Mouse (Mus musculus) granulocyte monocyte progenitor cell, adult 5-6 weeks (primary cell): ENCODE data around the gene Gm11111. TPM values are rescaled to one million over a fixed set of nuclear protein-coding genes. Genes with fewer than 3 reads are reported as not detected.
"Not testable (repeated sequence)": the region's sequence is repeated elsewhere in the genome, so short reads cannot be mapped to it uniquely, and the experiment has no call there.

ENCODE experiments used
- ATAC-seq: replicated peaks from 2 replicates; pipeline ENCODE4 v1.8.0; 2016; ENCODE audit warnings: mild to moderate bottlenecking, moderate TSS enrichment, inconsistent platforms; ENCODE audit not compliant: poor library complexity, severe bottlenecking
- total RNA-seq, 2 experiments: library from RNA; stranded (forward) in 1 of 2; stranded (reverse) in 1 of 2; fragments of 200-712, 200-1000 nt in 1 of 2; fragments of >200 nt in 1 of 2; fragmentation: Nextera tagmentation in 1 of 2; gene quantifications; 2 replicates each; pipeline ENCODE4 v1.2.3; 2014 to 2017

Gm11111 gene
- total RNA-seq (2014; fragmentation: Nextera tagmentation) (not detected in 2 replicates), total RNA-seq (2017) (not detected in 2 replicates)

GRCm38 (mm10) chr5:98552395-98552794 lies at the start of gene Gm11111:
Gene Gm11111, plus strand, starts transcription at chr5:98552695.
- no peak for ATAC-seq

GRCm38 (mm10) chr5:98516214-98516613 lies 36.3 kb upstream of the Gm11111 start:
- no peak for ATAC-seq

- ATAC-seq: no peak
Measured at GRCm38 (mm10) chr5:98520118-98520517, 32.4 kb upstream of the Gm11111 start.

- no peak for ATAC-seq
Measured at GRCm38 (mm10) chr5:98522270-98522977, 30.1 kb upstream of the Gm11111 start.

- ATAC-seq: no peak
Measured at GRCm38 (mm10) chr5:98523050-98523449, 29.4 kb upstream of the Gm11111 start.

GRCm38 (mm10) chr5:98523783-98524182 lies 28.7 kb upstream of the Gm11111 start:
- no peak for ATAC-seq

GRCm38 (mm10) chr5:98541333-98541732 lies 11.2 kb upstream of the Gm11111 start:
- ATAC-seq: no peak

- ATAC-seq: no peak
Measured at GRCm38 (mm10) chr5:98550285-98550684, 2.2 kb upstream of the Gm11111 start.

- no peak for ATAC-seq
Measured at GRCm38 (mm10) chr5:98550873-98551272, 1.6 kb upstream of the Gm11111 start.

GRCm38 (mm10) chr5:98552811-98553601 lies 511 bp downstream of the Gm11111 start:
- ATAC-seq: no peak

- no peak for ATAC-seq
Measured at GRCm38 (mm10) chr5:98561301-98561700, 8.8 kb downstream of the Gm11111 start.

GRCm38 (mm10) chr5:98562806-98563205 lies 10.3 kb downstream of the Gm11111 start:
- ATAC-seq: no peak

GRCm38 (mm10) chr5:98563801-98564200 lies 11.3 kb downstream of the Gm11111 start:
- no peak for ATAC-seq

GRCm38 (mm10) chr5:98566461-98567193 lies 14.1 kb downstream of the Gm11111 start:
- no peak for ATAC-seq

GRCm38 (mm10) chr5:98568481-98568880 lies 16.0 kb downstream of the Gm11111 start:
- ATAC-seq: no peak

- ATAC-seq: no peak
Measured at GRCm38 (mm10) chr5:98569029-98569513, 16.6 kb downstream of the Gm11111 start.

GRCm38 (mm10) chr5:98572392-98572791 lies 19.9 kb downstream of the Gm11111 start:
- no peak for ATAC-seq

GRCm38 (mm10) chr5:98574711-98575470 lies 22.4 kb downstream of the Gm11111 start:
- no peak for ATAC-seq

- ATAC-seq: no peak
Measured at GRCm38 (mm10) chr5:98575471-98575834, 23.0 kb downstream of the Gm11111 start.

- ATAC-seq: not testable (repeated sequence)
Measured at GRCm38 (mm10) chr5:98576538-98576937, 24.0 kb downstream of the Gm11111 start.
